Comparison of ENCODE assay signal across 1 mouse cellular context in genomic region chr8:70302358-70302890, GRCm38 (mm10).
TF ChIP-seq lines count a peak whose summit lies in the region.

Ddx49 (minus strand) TSS chr8:70302489.
Cope (plus strand) TSS chr8:70302518.

TF ChIP-seq in MEL, 35 proteins besides CTCF, POLR2A, EP300 and RAD21 (continued from another document):
- TF ChIP-seq ZNF384 (IDR thresholded peaks at IDR 0.05; ENCODE audit: low read depth, low read length) (no peak), BHLHE40 (IDR thresholded peaks at IDR 0.05; ENCODE audit: borderline replicate concordance, low read depth, low read length) (no peak), TCF12 (IDR thresholded peaks at IDR 0.05; ENCODE audit: low read depth, low read length) (no peak; the same call in 1 of the 2 replicates), GATA1 (IDR thresholded peaks at IDR 0.05; ENCODE audit: low read depth, low read length) (0 out of 2 replicates have a peak, but pooled peaks have one; percentile 14), TAL1 (IDR thresholded peaks at IDR 0.05; ENCODE audit: low read length) (no peak), CHD2 (IDR thresholded peaks at IDR 0.05; ENCODE audit: low read length) (no peak), KAT2A (conservative IDR thresholded peaks at IDR 0.05; ENCODE audit: low read depth, low read length) (peak; percentile 88), ELF1 (IDR thresholded peaks at IDR 0.05; ENCODE audit: low read depth, low read length) (peak; percentile 90), MEF2A (IDR thresholded peaks at IDR 0.05; ENCODE audit: extremely low read depth, insufficient replicate concordance, low read depth, low read length, poor library complexity, severe bottlenecking) (no peak), ZKSCAN1 (IDR thresholded peaks at IDR 0.05; ENCODE audit: low read depth, low read length) (no peak), UBTF (IDR thresholded peaks at IDR 0.05; ENCODE audit: borderline replicate concordance, insufficient read depth, low read depth, low read length) (no peak), NELFE (IDR thresholded peaks at IDR 0.05; ENCODE audit: low read depth, low read length) (peak; percentile 75)
